Mouse (Mus musculus) heart, embryonic 15.5 days (tissue): Measurements from ENCODE around the gene Stx2. TPM values are rescaled to one million over a fixed set of nuclear protein-coding genes. Genes with fewer than 3 reads are reported as not detected.
"Not testable (repeated sequence)": the region's sequence is repeated elsewhere in the genome, so short reads cannot be mapped to it uniquely, and the experiment has no call there.

Source experiments
- ATAC-seq: fragments of 200-750 bp; cut with Nextera tagmentation; replicated peaks from 2 replicates; pipeline ENCODE4 v1.8.0; 2017; ENCODE audit warnings: low read depth, moderate TSS enrichment; ENCODE audit not compliant: insufficient number of reproducible peaks, insufficient read depth, low FRiP score
- H3K27ac ChIP-seq: fragments of 300-500 bp; sonication (generic); 2 replicates; pipeline ENCODE4 v1.5.1; 2015; ENCODE audit warnings: mild to moderate bottlenecking, inconsistent platforms
- H3K27me3 ChIP-seq: fragments of 300-500 bp; sonication (generic); 2 replicates; pipeline ENCODE4 v1.6.1; 2015; ENCODE audit warnings: inconsistent platforms
- H3K36me3 ChIP-seq: fragments of 300-500 bp; sonication (generic); 2 replicates; pipeline ENCODE4 v1.6.1; 2015; ENCODE audit warnings: mild to moderate bottlenecking, inconsistent platforms
- H3K4me1 ChIP-seq: fragments of 300-500 bp; sonication (generic); replicated peaks from 2 replicates; pipeline ENCODE4 v1.6.1; 2015; ENCODE audit warnings: inconsistent platforms
- H3K4me2 ChIP-seq: fragments of 300-500 bp; sonication (generic); 2 replicates; pipeline ENCODE4 v1.6.1; 2015; ENCODE audit warnings: inconsistent platforms, mild to moderate bottlenecking, moderate library complexity
- H3K4me3 ChIP-seq: fragments of 300-500 bp; sonication (generic); 2 replicates; pipeline ENCODE4 v1.5.1; 2015; ENCODE audit warnings: mild to moderate bottlenecking, inconsistent platforms
- H3K9ac ChIP-seq: fragments of 300-500 bp; sonication (generic); 2 replicates; pipeline ENCODE4 v1.6.1; 2015; ENCODE audit warnings: mild to moderate bottlenecking, inconsistent platforms
- H3K9me3 ChIP-seq: fragments of 300-500 bp; sonication (generic); replicated peaks from 2 replicates; pipeline ENCODE4 v1.6.1; 2016; ENCODE audit warnings: inconsistent platforms
- WGBS: fragments of 180-500 bp; shearing (Covaris S2); methylation state at CpG from one replicate; pipeline ENCODE4 v1.1.7; 2015; ENCODE audit warnings: mixed read lengths; 5-methylcytosine and 5-hydroxymethylcytosine counted together
- polyA plus RNA-seq: library from polyadenylated mRNA; unstranded; fragments of >200 nt; fragmentation: Nextera tagmentation; extraction: Ambion mirVana; gene quantifications from 2 replicates; pipeline ENCODE4 v1.2.1, GENCODE M21; 2015

The Stx2 gene
- polyA plus RNA-seq, 1 experiment from 2014 or later, result 21.0 TPM

GRCm38 (mm10) chr5:128980857-128981256, 27.5 kb downstream of the Stx2 start:
- ATAC-seq, result no peak
- 61% methylated on average over 7 of the region's 7 CpGs for WGBS

DNA sequence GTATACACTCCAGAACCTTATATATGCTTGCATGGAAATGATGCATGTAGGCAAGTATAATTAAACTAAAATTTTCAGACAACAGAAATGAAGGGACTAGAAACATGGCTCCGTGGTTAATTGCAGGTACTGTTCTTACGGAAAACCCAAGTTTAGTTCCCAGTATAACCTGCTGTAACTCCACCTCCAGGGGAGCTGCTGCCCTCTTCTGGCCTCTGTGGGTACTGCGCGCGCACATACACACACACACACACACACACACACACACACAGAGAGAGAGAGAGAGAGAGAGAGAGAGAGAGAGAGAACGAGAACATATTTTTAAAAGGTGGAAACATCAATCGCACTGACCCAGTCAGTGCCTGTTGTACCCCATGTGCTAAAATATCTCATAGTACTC, 29.4 kb downstream of the Stx2 start:
- no peaks in the 10 kb centered on the region for H3K36me3 ChIP-seq
- no peaks in the 10 kb centered on the region for H3K9me3 ChIP-seq
- H3K4me3 ChIP-seq, result no peak overlapping the region
- ATAC-seq, result no peak
- H3K9ac ChIP-seq, result no peak overlapping the region
- no peaks in the 10 kb centered on the region for H3K27me3 ChIP-seq
- WGBS, result 96% methylated on average over 7 of the region's 7 CpGs
- no peaks in the 10 kb centered on the region for H3K4me1 ChIP-seq
- no peak overlapping the region for H3K27ac ChIP-seq
- H3K4me2 ChIP-seq, result no peak overlapping the region

More at GRCm38 (mm10) chr5:128980857-128981256, 27.5 kb downstream of the Stx2 start:
- Histone ChIP-seq H3K9ac (no peak overlapping the region), H3K4me3 (no peak overlapping the region), H3K4me1 (no peaks in the 10 kb centered on the region), H3K36me3 (peaks cover 10% of the 10 kb centered on the region), H3K4me2 (no peak overlapping the region), H3K27ac (no peak overlapping the region), H3K9me3 (no peaks in the 10 kb centered on the region), H3K27me3 (no peaks in the 10 kb centered on the region)

DNA sequence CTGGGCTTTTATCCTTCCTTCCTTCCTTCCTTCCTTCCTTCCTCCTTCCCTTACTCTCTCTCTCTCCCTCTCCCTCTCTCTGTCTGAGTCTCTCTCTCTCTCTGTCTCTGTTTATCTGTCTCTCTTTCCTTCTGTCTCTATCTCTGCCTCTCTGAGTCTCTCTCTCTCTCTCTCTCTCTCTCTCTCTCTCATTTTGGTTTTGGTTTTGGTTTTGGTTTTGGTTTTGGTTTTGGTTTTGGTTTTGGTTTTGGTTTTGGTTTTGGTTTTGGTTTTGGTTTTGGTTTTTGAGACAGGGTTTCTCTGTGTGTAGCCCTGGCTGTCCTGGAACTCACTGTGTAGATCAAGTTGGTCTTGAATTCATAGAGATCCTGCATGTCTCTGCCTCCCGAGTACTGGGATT, 30.9 kb downstream of the Stx2 start:
- H3K27ac ChIP-seq, H3K9ac ChIP-seq, H3K36me3 ChIP-seq, H3K4me1 ChIP-seq, H3K27me3 ChIP-seq, H3K4me2 ChIP-seq, H3K9me3 ChIP-seq, ATAC-seq, H3K4me3 ChIP-seq: not testable (repeated sequence)
- 65% methylated on average over 1 of the region's 1 CpGs for WGBS

GRCm38 (mm10) chr5:128976266-128976665, 32.1 kb downstream of the Stx2 start:
- H3K4me2 ChIP-seq, result no peak overlapping the region
- no peaks in the 10 kb centered on the region for H3K9me3 ChIP-seq
- H3K4me1 ChIP-seq, result no peaks in the 10 kb centered on the region
- no peaks in the 10 kb centered on the region for H3K36me3 ChIP-seq
- WGBS, result 31% methylated on average over 4 of the region's 4 CpGs
- no peak overlapping the region for H3K9ac ChIP-seq
- no peak overlapping the region for H3K27ac ChIP-seq
- H3K4me3 ChIP-seq, result no peak overlapping the region
- ATAC-seq, result no peak
- no peaks in the 10 kb centered on the region for H3K27me3 ChIP-seq

GRCm38 (mm10) chr5:128971298-128971697, 37.1 kb downstream of the Stx2 start:
- H3K4me2 ChIP-seq, result peak overlapping the region; percentile 45; the same call in 1 of the 2 replicates
- H3K27ac ChIP-seq, result no peak overlapping the region
- no peaks in the 10 kb centered on the region for H3K9me3 ChIP-seq
- no peaks in the 10 kb centered on the region for H3K27me3 ChIP-seq
- no peak for ATAC-seq
- WGBS, result 15% methylated on average over 14 of the region's 14 CpGs
- H3K4me1 ChIP-seq, result no peaks in the 10 kb centered on the region
- H3K36me3 ChIP-seq, result no peaks in the 10 kb centered on the region
- no peak overlapping the region; the same call in 1 of the 2 replicates for H3K9ac ChIP-seq
- H3K4me3 ChIP-seq, result no peak overlapping the region

DNA sequence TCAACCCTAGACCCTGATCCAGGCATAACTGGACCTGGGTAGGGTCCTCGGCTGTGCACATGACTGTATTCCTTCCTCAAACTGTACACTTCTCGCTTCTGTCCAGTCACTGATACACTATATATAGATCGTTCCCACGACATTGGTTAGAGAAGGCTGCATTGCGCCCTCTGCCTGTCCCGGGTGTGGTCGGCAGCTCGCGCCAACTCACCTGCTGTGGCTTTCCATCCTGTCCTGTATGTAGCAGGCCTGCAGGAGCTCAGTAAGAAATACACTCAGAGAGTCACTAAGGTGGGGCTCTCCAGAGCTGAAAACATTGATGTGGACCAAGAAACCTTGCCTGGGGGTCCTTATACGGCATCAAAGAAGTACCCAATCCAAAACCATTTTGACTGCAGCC, 37.5 kb downstream of the Stx2 start:
- peak overlapping the region; percentile 45; the same call in 1 of the 2 replicates for H3K4me2 ChIP-seq
- H3K9ac ChIP-seq, result no peak overlapping the region; the same call in 1 of the 2 replicates
- no peaks in the 10 kb centered on the region for H3K36me3 ChIP-seq
- H3K4me1 ChIP-seq, result no peaks in the 10 kb centered on the region
- 51% methylated on average over 10 of the region's 10 CpGs for WGBS
- no peak overlapping the region for H3K4me3 ChIP-seq
- no peak overlapping the region for H3K27ac ChIP-seq
- no peak for ATAC-seq
- H3K9me3 ChIP-seq, result no peaks in the 10 kb centered on the region
- H3K27me3 ChIP-seq, result no peaks in the 10 kb centered on the region

- WGBS, result 52% methylated on average over 4 of the region's 4 CpGs
- Histone ChIP-seq H3K27ac (no peak overlapping the region), H3K4me1 (no peaks in the 10 kb centered on the region), H3K27me3 (no peaks in the 10 kb centered on the region), H3K36me3 (no peaks in the 10 kb centered on the region), H3K9ac (no peak overlapping the region), H3K4me3 (no peak overlapping the region), H3K9me3 (peaks cover 2% of the 10 kb centered on the region; the same call in 1 of the 2 replicates), H3K4me2 (no peak overlapping the region)
- no peak for ATAC-seq
Measured at GRCm38 (mm10) chr5:128964353-128964752, 44.0 kb downstream of the Stx2 start.

GRCm38 (mm10) chr5:128958916-128959315, 49.5 kb downstream of the Stx2 start:
- no peak for ATAC-seq
- Histone ChIP-seq H3K27ac (no peak overlapping the region), H3K9ac (no peak overlapping the region), H3K4me2 (no peak overlapping the region), H3K36me3 (no peaks in the 10 kb centered on the region), H3K9me3 (peaks cover 2% of the 10 kb centered on the region; the same call in 1 of the 2 replicates), H3K4me1 (0 out of 2 replicates have a peak, but pooled peaks cover 3% of the 10 kb centered on the region), H3K4me3 (no peak overlapping the region), H3K27me3 (peaks cover under 1% of the 10 kb centered on the region; the same call in 1 of the 2 replicates)
- 88% methylated on average over 3 of the region's 3 CpGs for WGBS

DNA sequence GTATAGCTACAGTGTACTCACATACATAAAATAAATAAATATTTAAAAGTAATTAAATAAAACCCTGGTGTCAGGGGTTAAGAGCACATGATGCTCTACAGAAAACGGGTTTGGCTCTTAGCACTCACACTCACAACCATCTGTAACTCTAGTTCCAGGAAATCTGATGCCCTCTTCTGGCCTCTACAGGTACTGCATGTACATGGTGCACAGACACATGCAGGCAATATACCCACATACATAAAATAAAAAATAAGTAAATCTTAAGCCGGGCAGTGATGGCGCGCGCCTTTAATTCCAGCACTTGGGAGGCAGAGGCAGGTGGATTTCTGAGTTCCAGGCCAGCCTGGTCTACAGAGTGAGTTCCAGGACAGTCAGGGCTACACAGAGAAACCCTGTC, 54.0 kb downstream of the Stx2 start:
- 91% methylated on average over 5 of the region's 5 CpGs for WGBS
- peaks cover 23% of the 10 kb centered on the region for H3K27me3 ChIP-seq
- not testable (repeated sequence) for H3K36me3 ChIP-seq, H3K27ac ChIP-seq, H3K4me2 ChIP-seq, H3K9ac ChIP-seq, H3K9me3 ChIP-seq, ATAC-seq, H3K4me3 ChIP-seq
- H3K4me1 ChIP-seq, result peaks cover 10% of the 10 kb centered on the region; the same call in 1 of the 2 replicates

DNA sequence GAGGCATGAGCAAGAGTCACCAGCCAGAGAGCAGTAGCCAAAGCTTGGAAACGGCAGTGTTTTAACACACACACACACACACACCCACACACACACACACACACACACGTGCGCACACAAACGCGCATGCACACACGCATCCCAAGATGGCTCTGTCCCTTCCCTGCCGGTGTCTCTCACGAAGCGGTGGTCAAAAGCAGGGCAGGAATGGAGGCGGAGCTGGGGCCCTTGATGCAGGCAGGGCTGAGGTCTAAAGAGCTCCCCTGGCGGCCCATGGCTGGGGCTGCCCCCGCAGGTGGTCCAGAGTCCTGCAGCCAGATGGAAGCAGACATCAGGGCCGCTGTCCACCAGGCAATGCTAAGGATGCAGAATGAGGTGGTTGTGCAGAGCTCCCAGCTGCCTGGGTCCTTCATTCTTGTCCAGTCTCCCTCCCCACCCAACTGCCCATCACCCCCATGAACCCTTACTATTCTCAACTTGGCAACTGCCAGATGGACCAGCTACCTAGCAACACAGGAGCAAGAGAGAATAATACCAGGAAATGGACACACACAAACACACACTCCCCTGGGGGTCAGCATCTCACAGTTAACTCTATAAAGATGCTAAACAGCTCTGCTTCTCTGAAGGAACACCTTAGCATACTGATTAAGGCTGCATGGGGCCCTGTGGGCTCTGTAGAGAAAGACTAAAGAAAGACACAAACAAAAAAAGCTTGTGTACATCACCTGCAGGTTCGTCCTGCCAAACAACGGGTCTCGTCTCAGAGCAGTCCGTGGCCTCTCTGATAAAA, 54.9 kb downstream of the Stx2 start, which contains the start of gene Rimbp2:
Rimbp2 (minus strand) TSS at position 209 of the 793 bp plus-strand sequence.
- Histone ChIP-seq H3K4me2 (peak within 1 kb of the TSS; percentile 70), H3K4me3 (peak within 1 kb of the TSS; percentile 43), H3K9ac (peak within 1 kb of the TSS; percentile 25), H3K4me1 (peaks cover 10% of the 10 kb centered on the region; the same call in 1 of the 2 replicates), H3K9me3 (no peaks in the 10 kb centered on the region), H3K27ac (no peak within 1 kb of the TSS), H3K36me3 (no peaks in the 10 kb centered on the region), H3K27me3 (peaks cover 23% of the 10 kb centered on the region)
- 11% methylated on average over 17 of the region's 17 CpGs for WGBS
- no peak; the same call in 1 of the 2 replicates for ATAC-seq

DNA sequence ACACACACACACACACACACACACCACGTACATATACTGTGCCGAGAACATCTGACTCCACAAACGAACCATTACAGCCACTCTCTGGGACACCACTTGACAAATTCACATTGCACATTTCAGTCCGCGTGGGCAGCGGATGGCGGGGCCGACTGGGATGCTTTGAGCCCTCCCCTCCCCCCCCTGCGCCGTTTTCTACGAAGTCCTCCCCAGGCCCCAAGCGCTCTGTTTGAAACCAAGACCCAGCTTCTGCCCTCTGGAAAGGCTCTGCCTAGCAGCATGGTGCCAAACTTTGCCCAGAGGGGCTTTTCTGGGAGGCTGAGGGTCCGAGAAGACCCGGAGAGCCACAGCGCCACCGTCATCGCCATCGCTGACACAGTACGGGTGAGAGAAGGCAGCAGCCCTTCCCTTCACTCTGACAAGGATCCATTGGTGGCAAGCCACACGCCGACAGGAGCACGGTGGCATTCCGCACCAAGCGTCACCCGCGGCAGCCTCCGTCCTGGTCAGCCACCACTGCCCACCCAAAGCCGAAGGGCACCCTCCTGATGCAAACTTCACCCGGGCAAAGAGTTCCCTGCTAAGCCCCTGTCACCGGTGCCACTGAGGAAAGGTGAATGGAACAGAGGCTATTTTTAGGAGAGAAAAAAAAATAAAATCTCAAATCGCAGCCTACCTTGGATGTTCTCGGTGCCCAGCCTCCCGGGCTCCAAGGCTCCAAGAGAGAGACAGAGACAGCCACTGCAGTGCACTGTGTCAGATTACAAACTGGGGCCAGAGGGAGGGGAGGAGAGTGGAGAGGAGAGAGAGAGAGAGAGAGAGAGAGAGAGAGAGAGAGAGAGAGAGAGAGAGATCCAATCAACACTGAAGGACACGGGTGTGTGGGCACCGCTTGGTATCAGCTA, 55.8 kb downstream of the Stx2 start:
- Histone ChIP-seq H3K27ac (no peak overlapping the region), H3K4me3 (peak overlapping the region; percentile 43), H3K27me3 (peaks cover 23% of the 10 kb centered on the region), H3K4me2 (peak overlapping the region; percentile 70), H3K9ac (peak overlapping the region; percentile 25), H3K9me3 (no peaks in the 10 kb centered on the region), H3K4me1 (peaks cover 10% of the 10 kb centered on the region; the same call in 1 of the 2 replicates), H3K36me3 (no peaks in the 10 kb centered on the region)
- WGBS, result 1% methylated on average over 35 of the region's 35 CpGs
- ATAC-seq, result no peak
